Mouse (Mus musculus) cerebellum, postnatal 4 days (tissue): Measurements from ENCODE around the gene Mtmr12.

Source experiments
- DNase-seq, 2 experiments: peaks; one replicate each; pipeline ENCODE4 v3.0.0; 2022; ENCODE audit warnings: low spot score in 2 of 2, mixed read lengths in 1 of 2

Gene Mtmr12

GRCm38 (mm10) chr15:12274053-12274769, 69.4 kb downstream of the Mtmr12 start:
- no peak for DNase-seq

- no peak for DNase-seq
Observed at GRCm38 (mm10) chr15:12275091-12275623, 70.3 kb downstream of the Mtmr12 start.

GRCm38 (mm10) chr15:12279816-12280215, 75.0 kb downstream of the Mtmr12 start:
- no peak for DNase-seq

- DNase-seq = no peak
Observed at GRCm38 (mm10) chr15:12284794-12285534, 80.1 kb downstream of the Mtmr12 start.

GRCm38 (mm10) chr15:12285535-12285809, 80.6 kb downstream of the Mtmr12 start:
- DNase-seq = no peak

GRCm38 (mm10) chr15:12290330-12290729, 85.5 kb downstream of the Mtmr12 start:
- no peak for DNase-seq

GRCm38 (mm10) chr15:12291757-12292156, 86.9 kb downstream of the Mtmr12 start:
- DNase-seq = no peak

GRCm38 (mm10) chr15:12296228-12296627, 91.4 kb downstream of the Mtmr12 start:
- DNase-seq = no peak

GRCm38 (mm10) chr15:12298231-12298737, 93.5 kb downstream of the Mtmr12 start:
- DNase-seq = no peak

GRCm38 (mm10) chr15:12301771-12302170, 96.9 kb downstream of the Mtmr12 start:
- no peak for DNase-seq

GRCm38 (mm10) chr15:12306188-12307071, 101.6 kb downstream of the Mtmr12 start:
- no peak for DNase-seq

GRCm38 (mm10) chr15:12307114-12307513, 102.3 kb downstream of the Mtmr12 start:
- no peak for DNase-seq

- no peak for DNase-seq
Observed at GRCm38 (mm10) chr15:12308539-12308938, 103.7 kb downstream of the Mtmr12 start.

- DNase-seq = no peak
Observed at GRCm38 (mm10) chr15:12310676-12311075, 105.8 kb downstream of the Mtmr12 start.

GRCm38 (mm10) chr15:12311465-12311864, 106.6 kb downstream of the Mtmr12 start:
- DNase-seq = no peak

GRCm38 (mm10) chr15:12313255-12313654, 108.4 kb downstream of the Mtmr12 start:
- DNase-seq = no peak

- DNase-seq = no peak
Observed at GRCm38 (mm10) chr15:12314584-12314983, 109.8 kb downstream of the Mtmr12 start.

- DNase-seq = no peak
Observed at GRCm38 (mm10) chr15:12315996-12316395, 111.2 kb downstream of the Mtmr12 start.

- DNase-seq = no peak
Observed at GRCm38 (mm10) chr15:12317290-12317689, 112.5 kb downstream of the Mtmr12 start.

- no peak for DNase-seq
Observed at GRCm38 (mm10) chr15:12318451-12318850, 113.6 kb downstream of the Mtmr12 start.

- no peak for DNase-seq
Observed at GRCm38 (mm10) chr15:12319889-12320288, 115.1 kb downstream of the Mtmr12 start.
